Mouse (Mus musculus) hindbrain, embryonic 11.5 days (tissue): Measurements from ENCODE around the gene Gba. TPM values are rescaled to one million over a fixed set of nuclear protein-coding genes. Genes with fewer than 3 reads are reported as not detected.

Source experiments
- ATAC-seq: fragments of 200-750 bp; cut with Nextera tagmentation; 2 replicates; pipeline ENCODE4 v1.8.0; 2017; ENCODE audit warnings: mild to moderate bottlenecking, moderate TSS enrichment, moderate library complexity; ENCODE audit not compliant: low FRiP score
- DNase-seq: peaks from one replicate; pipeline ENCODE4 v3.0.0-alpha.2; 2015; ENCODE audit warnings: low spot score
- H3K27ac ChIP-seq: fragments of 300-500 bp; sonication (generic); 2 replicates; pipeline ENCODE4 v1.5.1; 2014; ENCODE audit warnings: mild to moderate bottlenecking, low read depth, low read length
- H3K27me3 ChIP-seq: fragments of 300-500 bp; sonication (generic); 2 replicates; pipeline ENCODE4 v1.6.1; 2014; ENCODE audit warnings: mild to moderate bottlenecking, low read length, moderate library complexity, mixed read lengths; ENCODE audit not compliant: control insufficient read depth, insufficient read depth
- H3K36me3 ChIP-seq: fragments of 300-500 bp; sonication (generic); 2 replicates; pipeline ENCODE4 v1.6.1; 2014; ENCODE audit warnings: mild to moderate bottlenecking, low read length, moderate library complexity, mixed read lengths; ENCODE audit not compliant: control insufficient read depth, insufficient read depth
- H3K4me1 ChIP-seq: fragments of 300-500 bp; sonication (generic); replicated peaks from 2 replicates; pipeline ENCODE4 v1.6.1; 2014; ENCODE audit warnings: low read length, mixed read lengths; ENCODE audit not compliant: control insufficient read depth, insufficient read depth
- H3K4me2 ChIP-seq: fragments of 300-500 bp; sonication (generic); replicated peaks from 2 replicates; pipeline ENCODE4 v1.6.1; 2014; ENCODE audit warnings: mild to moderate bottlenecking, low read depth, low read length
- H3K4me3 ChIP-seq: fragments of 300-500 bp; sonication (generic); 2 replicates; pipeline ENCODE4 v1.5.1; 2014; ENCODE audit warnings: low read depth, low read length
- H3K9ac ChIP-seq: fragments of 300-500 bp; sonication (generic); 2 replicates; pipeline ENCODE4 v1.6.1; 2014; ENCODE audit warnings: low read depth, low read length
- H3K9me3 ChIP-seq: fragments of 300-500 bp; sonication (generic); 2 replicates; pipeline ENCODE4 v1.6.1; 2016; ENCODE audit warnings: low read length; ENCODE audit not compliant: control insufficient read depth
- WGBS: fragments of 180-500 bp; shearing (Covaris S2); extraction: QIAGEN DNeasy Blood & Tissue Kit; methylation state at CpG from one replicate; pipeline ENCODE4 v1.1.7; 2014; 5-methylcytosine and 5-hydroxymethylcytosine counted together
- polyA plus RNA-seq: library from polyadenylated mRNA; unstranded; fragments of >200 nt; fragmentation: Nextera tagmentation; extraction: Ambion mirVana; gene quantifications from 2 replicates; pipeline ENCODE4 v1.2.1, GENCODE M21; 2014

Gba gene
- polyA plus RNA-seq, 1 experiment from 2014 or later: 43.7 TPM

DNA sequence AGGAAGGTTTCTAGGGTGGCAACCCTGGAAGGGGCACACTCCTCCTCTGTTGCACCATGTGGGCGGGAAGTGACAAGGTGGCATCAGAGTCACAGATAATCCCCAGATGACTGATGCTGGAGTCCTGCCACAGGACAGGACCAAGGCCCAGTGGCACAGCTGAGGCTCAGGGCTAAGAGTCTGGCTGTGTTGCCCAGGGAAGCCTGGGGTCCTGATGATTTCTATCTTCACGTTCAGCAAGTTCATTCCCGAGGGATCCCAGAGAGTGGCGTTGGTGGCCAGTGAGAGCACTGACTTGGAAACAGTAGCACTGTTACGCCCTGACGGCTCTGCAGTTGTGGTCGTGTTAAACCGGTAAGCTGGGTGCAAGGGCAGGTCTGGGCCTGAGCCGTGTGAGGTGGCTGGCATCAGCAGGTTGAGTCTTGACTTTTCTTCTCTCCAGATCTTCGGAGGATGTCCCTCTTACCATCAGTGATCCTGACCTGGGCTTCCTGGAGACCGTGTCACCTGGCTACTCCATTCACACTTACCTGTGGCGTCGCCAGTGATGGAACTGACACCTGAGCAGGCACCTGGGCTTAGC lies 5.4 kb downstream of the Gba start:
- no peaks in the 10 kb centered on the region for H3K9me3 ChIP-seq
- H3K27ac ChIP-seq: no peak overlapping the region
- H3K36me3 ChIP-seq: peaks cover 17% of the 10 kb centered on the region; the same call in 1 of the 2 replicates
- H3K27me3 ChIP-seq: no peaks in the 10 kb centered on the region
- ATAC-seq: no peak
- no peak overlapping the region for H3K4me3 ChIP-seq
- H3K9ac ChIP-seq: no peak overlapping the region
- 92% methylated on average over 13 of the region's 13 CpGs for WGBS
- DNase-seq: no peak
- peaks cover 2% of the 10 kb centered on the region; the same call in 1 of the 2 replicates for H3K4me1 ChIP-seq
- no peak overlapping the region for H3K4me2 ChIP-seq

DNA sequence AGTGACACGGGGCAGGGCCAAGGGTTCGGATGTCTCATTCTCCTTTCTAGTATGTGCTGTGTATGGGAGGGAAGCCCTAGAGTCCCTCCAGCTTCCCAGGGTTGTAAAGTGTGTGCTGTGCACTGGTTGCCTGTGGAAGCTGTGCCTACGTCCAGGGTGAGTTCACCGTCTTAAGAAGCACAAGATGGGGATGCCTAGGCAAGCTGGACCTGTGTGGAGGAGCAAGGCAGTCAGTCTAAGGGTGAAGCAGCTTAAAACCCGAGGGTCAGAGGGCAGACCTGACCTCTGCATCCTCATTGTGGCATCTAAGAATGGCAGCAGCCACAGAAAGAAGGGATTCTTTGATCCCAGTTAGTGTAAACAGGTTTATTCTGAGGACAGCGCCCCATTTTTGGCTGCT lies 6.0 kb downstream of the Gba start:
- Histone ChIP-seq H3K4me3 (no peak overlapping the region), H3K27me3 (no peaks in the 10 kb centered on the region), H3K36me3 (peaks cover 17% of the 10 kb centered on the region; the same call in 1 of the 2 replicates), H3K9ac (no peak overlapping the region), H3K4me2 (no peak overlapping the region), H3K27ac (no peak overlapping the region), H3K9me3 (no peaks in the 10 kb centered on the region), H3K4me1 (no peaks in the 10 kb centered on the region)
- ATAC-seq (no peak), DNase-seq (no peak)
- WGBS: 93% methylated on average over 6 of the region's 6 CpGs

DNA sequence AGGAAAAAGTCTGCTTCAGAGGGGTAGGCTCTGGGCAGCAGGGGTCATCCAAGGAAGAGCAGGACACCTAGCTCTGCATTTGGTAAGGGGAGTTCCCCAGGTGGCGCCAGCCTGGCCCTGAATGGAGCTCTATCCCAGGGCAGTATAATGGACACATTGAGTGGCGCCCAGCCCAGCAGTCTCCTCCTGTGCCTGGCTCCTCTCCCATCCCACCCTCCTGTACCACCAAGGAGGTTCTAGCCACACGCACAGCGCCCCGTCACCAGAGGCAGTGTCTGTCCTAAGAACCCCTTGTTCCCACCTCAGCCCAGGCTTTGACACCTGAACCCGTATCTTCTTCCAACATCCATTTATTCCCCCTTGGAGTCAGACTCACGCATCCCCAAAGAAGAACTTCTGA lies 7.0 kb downstream of the Gba start:
- no peak overlapping the region for H3K27ac ChIP-seq
- DNase-seq (no peak), ATAC-seq (no peak)
- no peak overlapping the region for H3K4me3 ChIP-seq
- H3K9me3 ChIP-seq: no peaks in the 10 kb centered on the region
- H3K36me3 ChIP-seq: peaks cover 17% of the 10 kb centered on the region; the same call in 1 of the 2 replicates
- H3K27me3 ChIP-seq: no peaks in the 10 kb centered on the region
- no peak overlapping the region for H3K4me2 ChIP-seq
- 95% methylated on average over 7 of the region's 7 CpGs for WGBS
- no peaks in the 10 kb centered on the region; the same call in 1 of the 2 replicates for H3K4me1 ChIP-seq
- H3K9ac ChIP-seq: no peak overlapping the region

DNA sequence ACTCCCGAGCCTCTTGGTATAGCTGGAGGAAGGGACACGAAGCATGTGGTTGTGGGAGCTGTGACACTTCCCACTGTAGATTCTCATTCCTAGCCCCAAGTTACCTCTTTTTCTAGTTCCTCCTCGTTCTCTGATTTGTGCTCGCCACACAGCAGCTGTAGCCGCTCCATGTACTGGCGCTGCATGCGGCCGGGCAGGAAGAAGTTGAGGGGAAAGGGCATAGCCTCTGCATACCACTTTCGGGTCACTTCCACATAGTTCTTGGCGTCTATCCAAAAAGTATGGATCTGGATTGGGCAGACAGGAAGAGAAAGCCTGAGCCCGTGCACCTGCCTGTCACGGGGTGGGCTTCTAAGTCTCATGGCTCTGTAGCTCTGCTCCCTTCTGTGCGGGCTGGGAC lies 7.4 kb downstream of the Gba start:
- Histone ChIP-seq H3K27me3 (no peaks in the 10 kb centered on the region), H3K27ac (no peak overlapping the region), H3K9ac (no peak overlapping the region), H3K9me3 (no peaks in the 10 kb centered on the region), H3K4me3 (no peak overlapping the region), H3K36me3 (peaks cover 17% of the 10 kb centered on the region; the same call in 1 of the 2 replicates), H3K4me1 (no peaks in the 10 kb centered on the region; the same call in 1 of the 2 replicates), H3K4me2 (no peak overlapping the region)
- WGBS: 88% methylated on average over 13 of the region's 13 CpGs
- DNase-seq: no peak
- ATAC-seq: no peak

DNA sequence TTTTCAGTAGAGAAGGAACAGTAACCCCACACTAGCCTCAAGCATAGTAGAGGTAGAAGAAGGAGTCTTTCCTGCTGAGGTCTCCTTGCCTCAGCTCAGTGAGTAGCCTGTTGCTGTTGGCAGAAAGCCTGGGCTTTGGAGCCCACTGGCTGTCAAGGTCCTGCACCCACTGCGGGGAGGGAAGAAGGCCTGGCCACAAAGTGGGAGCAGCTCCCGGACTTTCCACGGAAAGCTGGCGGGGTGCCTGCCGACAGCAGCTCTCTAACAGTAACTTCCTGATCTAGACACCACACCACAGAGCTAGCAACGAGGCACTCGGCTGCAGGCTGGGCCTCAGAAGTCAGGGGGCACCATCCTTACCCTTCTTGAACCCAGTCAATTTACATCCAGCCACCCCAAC lies 8.0 kb downstream of the Gba start:
- Histone ChIP-seq H3K9ac (no peak overlapping the region), H3K36me3 (peaks cover 17% of the 10 kb centered on the region; the same call in 1 of the 2 replicates), H3K9me3 (no peaks in the 10 kb centered on the region), H3K4me2 (no peak overlapping the region), H3K4me3 (no peak overlapping the region), H3K27ac (no peak overlapping the region), H3K4me1 (no peaks in the 10 kb centered on the region; the same call in 1 of the 2 replicates), H3K27me3 (no peaks in the 10 kb centered on the region)
- DNase-seq (no peak), ATAC-seq (no peak)
- 89% methylated on average over 7 of the region's 7 CpGs for WGBS

DNA sequence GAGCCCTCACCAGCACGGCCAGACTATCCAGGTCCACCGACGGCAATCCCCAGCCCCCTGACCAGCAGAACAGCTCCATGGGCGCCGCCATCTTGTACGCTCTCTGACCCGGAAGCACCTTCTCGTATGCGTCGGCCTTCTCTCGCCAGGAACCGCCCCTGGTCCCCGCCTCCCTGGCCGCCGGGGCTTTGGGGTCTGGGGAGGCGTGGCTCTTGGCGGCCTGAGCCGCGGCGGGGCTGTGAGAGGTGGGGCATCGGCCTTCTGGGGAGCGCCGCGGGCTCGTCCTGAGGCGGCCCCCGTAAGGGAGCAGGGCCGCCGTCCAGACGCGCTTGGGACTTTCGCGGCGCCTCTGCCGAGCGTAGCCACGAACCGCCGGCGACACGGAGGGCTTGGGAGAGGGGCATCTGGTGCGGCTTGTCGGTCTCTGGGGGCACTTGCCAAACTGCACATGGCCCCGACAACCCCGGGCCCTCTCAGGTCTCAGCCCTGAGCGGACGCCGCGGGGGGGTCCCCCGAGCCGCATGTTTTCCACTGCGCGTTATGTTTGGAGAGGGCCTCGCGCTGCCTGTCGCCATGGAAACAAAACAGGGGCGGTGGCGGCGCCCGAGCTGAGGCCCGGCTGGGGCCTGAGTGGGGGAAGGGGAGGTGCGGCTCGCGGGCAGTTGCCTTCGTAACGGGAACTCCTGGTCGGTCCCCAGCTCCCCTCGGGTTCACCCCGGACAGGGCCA lies 11.2 kb downstream of the Gba start:
- under 1% methylated on average over 64 of the region's 69 CpGs for WGBS
- peak; percentile 98 for DNase-seq
- ATAC-seq: peak; percentile 89
- Histone ChIP-seq H3K36me3 (peaks cover 3% of the 10 kb centered on the region; the same call in 1 of the 2 replicates), H3K4me1 (no peaks in the 10 kb centered on the region; the same call in 1 of the 2 replicates), H3K9me3 (no peaks in the 10 kb centered on the region), H3K4me3 (peak overlapping the region; percentile 63), H3K27ac (peak overlapping the region; percentile 98), H3K27me3 (no peaks in the 10 kb centered on the region), H3K9ac (peak overlapping the region; percentile 64), H3K4me2 (peak overlapping the region; percentile 66)

DNA sequence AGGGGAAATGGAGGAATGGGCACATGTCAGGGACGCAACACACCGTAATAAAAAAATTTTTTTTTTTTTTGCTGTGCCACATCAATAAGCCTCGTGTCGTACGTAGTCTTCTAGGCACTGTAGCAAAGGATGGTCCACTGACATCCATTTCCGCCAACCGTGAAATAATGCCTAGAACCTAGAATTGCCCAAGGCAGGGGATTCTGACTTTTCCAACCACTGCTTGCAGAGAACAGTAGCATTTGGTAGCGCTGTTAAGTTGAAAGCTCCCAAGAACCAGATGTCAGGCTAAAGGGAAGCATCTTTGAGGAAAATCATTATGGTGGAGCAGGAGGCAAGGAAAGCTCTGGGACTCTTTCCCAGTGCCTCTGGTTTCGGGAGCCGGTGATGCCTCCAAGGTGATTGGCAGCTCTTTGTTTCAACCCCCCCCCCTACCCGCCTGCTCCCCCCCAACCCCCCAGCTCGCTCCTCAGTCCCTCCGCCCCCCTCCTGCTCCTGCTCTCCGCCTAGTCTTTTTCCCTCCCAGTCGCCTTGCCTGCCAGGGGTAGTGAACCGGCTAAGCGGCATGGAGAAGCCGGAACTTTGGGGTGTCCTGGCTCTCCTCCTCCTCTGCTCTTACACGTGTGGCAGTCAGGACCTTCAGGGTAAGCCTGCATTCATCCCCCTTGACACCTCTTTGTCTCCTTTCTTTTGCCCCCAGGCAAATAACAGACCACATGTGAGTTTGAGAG lies 12.1 kb downstream of the Gba start, which contains the start of gene Thbs3:
Gene Thbs3, plus strand, starts transcription at position 500 of the 731 bp plus-strand sequence.
- peak within 1 kb of the TSS; percentile 63 for H3K4me3 ChIP-seq
- H3K27me3 ChIP-seq: no peaks in the 10 kb centered on the region
- peaks cover 3% of the 10 kb centered on the region; the same call in 1 of the 2 replicates for H3K4me1 ChIP-seq
- 1% methylated on average over 18 of the region's 19 CpGs for WGBS
- H3K27ac ChIP-seq: peak within 1 kb of the TSS; percentile 98
- DNase-seq (peak; percentile 71), ATAC-seq (no peak)
- no peaks in the 10 kb centered on the region; the same call in 1 of the 2 replicates for H3K36me3 ChIP-seq
- H3K9ac ChIP-seq: peak within 1 kb of the TSS; percentile 64
- H3K4me2 ChIP-seq: peak within 1 kb of the TSS; percentile 66
- no peaks in the 10 kb centered on the region for H3K9me3 ChIP-seq

DNA sequence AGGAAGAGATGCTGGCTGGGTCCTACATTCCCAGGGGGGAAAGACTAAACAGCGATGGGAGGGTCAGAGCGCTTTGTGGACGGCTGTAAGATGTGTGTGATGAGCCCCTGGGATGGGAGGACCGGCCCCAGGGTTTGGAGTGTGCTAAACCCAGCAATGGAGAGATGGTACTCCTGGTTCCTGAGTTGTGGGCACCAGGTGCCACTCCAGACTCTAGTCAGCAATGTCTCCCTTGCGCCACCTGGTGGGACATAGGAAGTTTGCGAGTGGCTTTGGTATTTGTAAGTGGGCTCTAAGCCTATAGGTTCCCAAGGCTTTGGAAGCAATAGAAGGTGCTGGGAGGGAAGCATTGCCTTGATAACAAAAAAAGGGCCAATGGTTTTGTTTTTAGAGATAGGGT lies 13.1 kb downstream of the Gba start:
- H3K4me1 ChIP-seq: peaks cover 3% of the 10 kb centered on the region; the same call in 1 of the 2 replicates
- H3K27me3 ChIP-seq: no peaks in the 10 kb centered on the region
- peak overlapping the region; percentile 98 for H3K27ac ChIP-seq
- H3K4me3 ChIP-seq: peak overlapping the region; percentile 63
- ATAC-seq: peak; percentile 17
- peak overlapping the region; percentile 35 for H3K9ac ChIP-seq
- H3K36me3 ChIP-seq: no peaks in the 10 kb centered on the region; the same call in 1 of the 2 replicates
- 1% methylated on average over 6 of the region's 6 CpGs for WGBS
- H3K9me3 ChIP-seq: no peaks in the 10 kb centered on the region
- peak; percentile 94 for DNase-seq
- peak overlapping the region; percentile 66 for H3K4me2 ChIP-seq
